Mouse (Mus musculus) adrenal gland, adult (tissue): ENCODE results near the gene Pla2g6.
A peak's percentile ranks its signal among the peaks of the same experiment; 100 is the strongest.

ENCODE experiments used
- DNase-seq, 2 experiments: peaks; one replicate each; pipeline ENCODE4 v3.0.0; 2022 to 2023; ENCODE audit warnings: low spot score in 1 of 2; ENCODE audit not compliant: inconsistent age in 2 of 2

Gene Pla2g6

DNA sequence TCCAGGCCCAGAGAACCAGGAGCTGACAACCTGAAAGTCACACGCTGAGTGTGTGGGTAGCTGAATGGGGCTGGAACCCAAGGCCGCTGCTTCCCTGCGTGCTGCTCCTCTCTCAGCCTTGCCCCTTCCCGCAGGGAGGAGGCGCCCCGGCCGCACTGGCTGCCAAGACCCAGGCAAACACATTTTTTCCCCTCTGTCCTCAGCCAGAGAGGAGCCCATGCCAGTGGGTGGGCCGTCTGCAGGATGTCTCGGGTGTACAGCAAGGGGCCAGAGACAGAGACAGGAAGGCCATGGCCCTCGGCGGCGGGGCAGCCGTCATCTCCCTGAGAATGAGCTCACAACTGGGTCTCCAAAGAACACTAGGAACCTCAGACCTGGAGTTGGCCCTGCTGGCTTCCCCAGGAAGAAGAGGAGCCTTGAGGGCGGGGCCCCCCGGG lies 23.2 kb upstream of the Pla2g6 start:
- peak; percentile 64 to 76 for DNase-seq

- DNase-seq, result no peak
These were observed 22.7 kb upstream of the Pla2g6 start for GRCm38 (mm10) chr15:79350866-79351265.

DNA sequence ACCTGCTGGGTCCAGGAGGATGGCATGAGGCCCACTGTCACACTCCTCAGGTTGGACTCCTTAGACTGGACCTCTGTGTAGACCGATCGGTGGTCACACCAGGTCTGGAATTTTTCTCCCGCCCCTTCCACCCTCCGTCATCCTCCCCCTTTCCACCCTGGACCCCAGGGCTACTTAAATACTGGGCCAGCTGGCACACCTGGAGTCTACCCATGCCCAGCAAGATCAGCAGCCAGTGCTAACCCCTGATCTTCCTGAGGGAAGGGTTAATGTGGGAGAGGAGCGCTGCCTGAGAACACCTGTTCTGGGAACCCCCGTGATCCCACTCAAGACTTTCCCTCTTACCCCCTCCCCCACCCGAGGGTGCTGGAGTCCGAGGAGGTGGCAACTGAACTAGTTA lies 20.5 kb upstream of the Pla2g6 start:
- DNase-seq, result no peak

GRCm38 (mm10) chr15:79347845-79348506 lies 19.8 kb upstream of the Pla2g6 start:
- DNase-seq, result peak; percentile 73 to 86

- peak; percentile 93 to 97 for DNase-seq
These were observed 19.1 kb upstream of the Pla2g6 start for GRCm38 (mm10) chr15:79347165-79347844.

DNA sequence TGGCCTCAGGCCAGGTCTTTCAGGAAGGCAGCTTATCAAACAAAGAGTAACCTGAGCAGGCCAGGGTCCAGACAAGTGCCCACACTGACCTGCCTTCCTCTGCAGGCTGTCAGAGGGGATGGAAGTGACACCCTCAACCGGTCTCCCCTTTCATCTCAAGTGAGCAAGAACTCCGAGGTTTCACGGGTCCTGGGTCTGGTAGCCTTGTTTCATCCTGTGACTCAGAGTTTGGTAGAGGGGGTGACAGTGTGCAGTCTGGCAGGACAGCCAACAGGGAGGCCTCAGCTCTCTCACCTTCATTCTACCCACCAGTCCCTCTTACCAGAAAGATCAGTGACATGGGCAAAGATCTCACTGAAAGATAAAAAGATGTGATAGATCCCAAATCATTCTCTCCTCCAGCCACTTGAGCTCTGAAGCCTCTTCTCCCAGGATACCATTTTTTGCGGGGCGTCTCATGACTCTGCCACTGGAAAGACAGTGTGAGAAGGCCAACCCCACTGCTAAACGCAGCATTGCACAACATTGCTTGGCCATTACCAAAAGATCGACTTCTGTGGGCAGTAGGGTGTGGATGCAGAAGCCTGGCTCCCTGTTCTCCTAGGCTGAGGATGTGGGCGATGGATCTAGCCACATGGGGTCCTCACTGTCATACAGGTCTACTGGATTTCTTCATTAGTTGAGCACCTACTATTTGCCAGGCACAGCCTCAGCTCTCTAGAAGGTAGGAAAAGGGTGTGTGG lies 18.0 kb upstream of the Pla2g6 start, which contains the start of gene Maff:
Gene Maff, plus strand, starts transcription at position 571 of the 743 bp plus-strand sequence.
- no peak for DNase-seq

- DNase-seq, result no peak
These were observed 16.4 kb upstream of the Pla2g6 start for GRCm38 (mm10) chr15:79344627-79345026.

GRCm38 (mm10) chr15:79342641-79343337 lies 14.6 kb upstream of the Pla2g6 start:
- no peak for DNase-seq

DNA sequence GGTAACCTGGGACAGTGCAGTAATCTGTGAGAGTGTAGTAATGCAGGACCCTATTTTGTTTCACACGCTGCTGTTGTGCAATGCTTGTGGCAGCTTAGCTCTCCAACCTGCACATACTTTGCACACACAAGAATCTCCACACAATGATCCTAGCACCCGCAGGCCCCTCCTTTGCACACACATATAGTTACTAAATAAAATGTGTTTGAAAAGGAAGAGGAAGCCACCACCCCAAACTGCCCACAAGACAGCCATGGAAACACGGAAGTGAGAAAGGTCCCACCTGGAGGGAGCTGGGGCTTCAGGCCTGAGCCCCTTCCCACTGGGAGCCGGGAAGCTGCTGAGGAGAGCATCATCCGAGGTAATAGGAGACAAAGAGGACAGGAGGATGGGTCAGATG lies 10.8 kb upstream of the Pla2g6 start:
- DNase-seq, result no peak

DNA sequence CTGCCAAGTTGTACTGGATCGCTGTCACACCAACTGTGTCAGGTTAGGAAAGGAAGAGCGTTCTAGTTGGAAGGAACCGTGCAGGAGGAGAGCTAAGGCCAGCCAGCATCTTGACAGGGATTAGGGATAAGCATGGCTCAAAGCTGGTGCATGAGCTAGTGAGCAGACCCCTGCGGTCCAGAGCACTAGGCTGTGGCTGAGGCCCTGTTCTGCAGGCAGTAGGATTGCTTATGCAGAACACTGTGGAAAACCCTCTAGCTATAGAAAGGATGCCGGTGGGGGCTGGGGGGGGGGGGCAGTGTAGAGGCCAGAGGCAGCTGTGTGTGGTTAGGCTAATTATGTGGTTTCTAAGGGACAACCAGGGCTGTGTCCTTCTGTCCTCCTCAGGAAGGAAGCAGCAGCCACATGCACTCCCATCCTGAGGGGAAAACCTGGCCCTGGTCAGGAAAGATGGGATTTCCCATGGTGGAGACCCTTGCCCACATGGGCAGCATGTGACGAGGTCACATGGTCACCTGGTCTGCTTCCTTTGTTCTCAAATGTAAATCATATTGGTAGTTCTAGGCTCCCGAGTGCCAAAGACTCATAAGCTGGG lies 7.0 kb upstream of the Pla2g6 start:
- no peak for DNase-seq

DNA sequence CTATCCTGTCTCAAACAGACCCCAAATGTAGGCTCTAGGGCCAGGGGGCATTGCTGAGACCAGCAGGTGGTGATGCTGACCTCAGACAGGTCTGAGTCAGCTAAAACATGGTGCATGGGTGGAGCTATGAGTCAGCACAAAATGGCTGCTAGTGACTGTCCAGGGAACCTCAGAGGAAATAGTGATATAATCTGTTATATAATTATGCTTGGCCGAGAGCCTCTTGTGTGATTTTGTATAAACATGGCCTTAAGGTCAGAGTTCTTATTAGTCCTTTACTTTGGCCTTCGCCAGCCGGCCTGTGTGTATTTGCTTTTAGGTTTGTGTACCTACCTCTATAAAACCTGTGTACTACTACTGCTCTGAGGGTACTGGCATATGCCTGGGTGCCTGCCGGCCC lies 5.2 kb upstream of the Pla2g6 start:
- DNase-seq, result peak; percentile 68 to 79

DNA sequence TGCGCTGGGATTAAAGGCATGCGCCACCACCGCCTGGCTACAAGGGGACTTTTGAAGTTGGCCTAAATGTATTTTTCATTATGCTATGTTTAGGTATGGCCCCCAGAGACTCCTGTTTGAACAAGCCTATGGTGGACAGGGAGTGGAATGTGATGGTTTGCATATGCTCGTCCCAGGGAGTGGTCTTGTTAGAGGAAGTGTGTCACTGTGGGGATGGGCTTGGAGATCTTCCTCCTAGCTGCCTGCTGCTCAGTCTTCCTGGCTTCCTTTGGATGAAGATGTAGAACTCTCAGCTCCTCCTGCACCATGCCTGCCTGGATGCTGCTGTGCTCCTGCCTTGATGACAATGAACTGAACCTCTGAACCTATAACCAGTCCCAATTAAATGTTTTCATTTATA lies 2.3 kb upstream of the Pla2g6 start:
- no peak for DNase-seq

DNA sequence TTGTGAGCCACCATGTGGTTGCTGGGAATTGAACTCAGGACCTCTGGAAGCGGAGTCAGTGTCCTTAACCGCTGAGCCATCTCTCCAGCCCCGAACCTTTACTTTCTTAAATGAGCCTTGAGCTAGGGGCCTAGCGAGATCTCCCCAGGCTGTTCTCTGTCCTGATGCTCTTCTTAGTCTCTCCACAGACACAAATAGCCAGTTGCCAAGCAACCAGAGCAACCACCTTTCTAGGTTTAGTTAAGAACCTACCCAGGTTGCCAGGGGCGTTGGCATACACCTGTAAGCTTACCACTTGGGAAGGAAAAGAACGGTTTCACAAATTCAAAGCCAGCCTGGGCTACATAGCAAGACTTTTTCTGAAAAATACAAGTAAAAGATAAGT lies 1.8 kb upstream of the Pla2g6 start:
- no peak for DNase-seq

- DNase-seq, result peak in 1 of 2 experiments; percentile 52
These were observed 1.3 kb upstream of the Pla2g6 start for GRCm38 (mm10) chr15:79329346-79329978.

GRCm38 (mm10) chr15:79328939-79329275 lies 717 bp upstream of the Pla2g6 start:
- no peak for DNase-seq

GRCm38 (mm10) chr15:79326971-79327961 lies 924 bp downstream of the Pla2g6 start:
- DNase-seq, result peak; percentile 58 to 86

DNA sequence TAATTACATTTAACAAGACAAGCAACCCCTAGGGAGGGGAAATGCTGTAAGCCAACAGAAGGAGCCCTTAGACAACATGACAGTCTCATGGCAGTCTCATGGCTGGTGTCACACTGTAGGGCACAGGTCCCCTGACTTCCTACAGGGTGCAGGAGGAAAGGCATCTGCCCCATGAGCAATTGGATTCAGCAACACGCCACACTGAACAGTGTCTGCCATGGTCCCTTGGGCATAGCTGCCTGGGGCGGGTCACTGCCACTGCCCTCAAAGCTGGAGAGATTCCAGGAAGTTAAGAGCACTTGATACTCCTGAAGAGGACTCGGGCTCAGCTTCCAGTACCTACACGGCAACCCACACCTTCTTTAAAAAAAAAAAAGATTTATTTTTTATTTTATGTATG lies 1.9 kb downstream of the Pla2g6 start:
- no peak for DNase-seq

DNA sequence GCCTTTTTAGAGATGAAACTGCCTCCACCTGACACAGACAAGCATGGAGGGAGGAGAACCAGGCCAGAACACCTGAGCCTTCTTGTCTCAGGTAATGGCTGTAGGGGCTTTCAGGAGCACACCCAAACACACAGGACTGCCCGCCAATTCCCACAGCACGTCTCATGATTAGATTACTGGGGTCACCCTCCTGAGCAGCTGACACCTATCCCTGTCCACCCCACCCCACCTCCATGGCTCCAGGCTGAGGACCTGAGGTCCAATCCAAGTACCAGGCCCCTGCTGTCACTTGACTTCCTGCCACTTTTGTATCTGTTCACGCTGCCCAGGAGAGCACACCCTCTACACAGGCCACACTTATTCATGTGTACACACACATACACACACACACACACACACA lies 2.4 kb downstream of the Pla2g6 start:
- DNase-seq, result no peak

GRCm38 (mm10) chr15:79324373-79324772 lies 3.8 kb downstream of the Pla2g6 start:
- no peak for DNase-seq
